Comparison of ENCODE assay signal across 26 mouse cellular contexts in genomic region chr13:24460517-24460916, GRCm38 (mm10).
"Had no signal": no experiment of that assay in that cellular context is flagged by ENCODE, and none has a peak within 500 bp of the region (broad histone marks: within the 10 kb centered on the region; RNA-seq: fewer than 3 reads in every experiment).

No protein-coding gene starts in this region.

- DNase-seq: gastrocnemius, adult 2 months; gastrocnemius, postnatal 10 days; gastrocnemius, postnatal 25 days; heart, adult 2 months; heart, postnatal 10 days; heart, postnatal 4 days; kidney, adult 2 months; kidney, postnatal 10 days; kidney, postnatal 25 days; kidney, postnatal 4 days; liver; liver, postnatal 0 days had no signal

- H3K27me3 ChIP-seq: heart, embryonic 12.5 days; hindbrain, embryonic 12.5 days; intestine, embryonic 15.5 days; liver, embryonic 12.5 days; liver, embryonic 15.5 days had no signal

- H3K4me2 ChIP-seq: heart, embryonic 12.5 days; hindbrain, embryonic 12.5 days; hindbrain, embryonic 14.5 days; intestine, embryonic 15.5 days; limb, embryonic 12.5 days; liver, embryonic 12.5 days; liver, embryonic 15.5 days had no signal

- H3K4me1 ChIP-seq: hindbrain, embryonic 12.5 days; intestine, embryonic 15.5 days; limb, embryonic 10.5 days; limb, embryonic 12.5 days had no signal

- H3K9ac ChIP-seq: heart, embryonic 12.5 days; hindbrain, embryonic 12.5 days; hindbrain, embryonic 14.5 days; intestine, embryonic 15.5 days; limb, embryonic 12.5 days; liver, embryonic 12.5 days; liver, embryonic 15.5 days; liver, postnatal 0 days had no signal

- H3K4me3 ChIP-seq: gastrocnemius, adult 2 months; heart, adult 2 months; heart, embryonic 10.5 days; heart, embryonic 12.5 days; hindbrain, embryonic 10.5 days; hindbrain, embryonic 12.5 days; intestine, embryonic 15.5 days; layer of hippocampus, adult 2 months; left cerebral cortex, adult 2 months; limb, embryonic 10.5 days; limb, embryonic 12.5 days; liver, embryonic 12.5 days; liver, embryonic 15.5 days had no signal

- H3K9me3 ChIP-seq: heart, embryonic 10.5 days; heart, embryonic 12.5 days; hindbrain, embryonic 10.5 days; hindbrain, embryonic 12.5 days; intestine, embryonic 15.5 days; limb, embryonic 10.5 days; limb, embryonic 12.5 days; liver, embryonic 12.5 days; liver, embryonic 15.5 days had no signal

- H3K36me3 ChIP-seq: heart, embryonic 10.5 days; heart, embryonic 12.5 days; hindbrain, embryonic 10.5 days; hindbrain, embryonic 12.5 days; intestine, embryonic 15.5 days; limb, embryonic 10.5 days; limb, embryonic 12.5 days; liver, embryonic 12.5 days; liver, embryonic 15.5 days had no signal

- ATAC-seq: hindbrain, embryonic 16.5 days; inflammation-experienced regulatory T-cells, adult 6 months; intestine, embryonic 15.5 days; liver, embryonic 12.5 days; liver, postnatal 0 days had no signal

- H3K27ac ChIP-seq: gastrocnemius, adult 2 months; heart, adult 2 months; heart, embryonic 10.5 days; hindbrain, embryonic 10.5 days; hindbrain, embryonic 12.5 days; hindbrain, embryonic 14.5 days; intestine, embryonic 15.5 days; layer of hippocampus, adult 2 months; left cerebral cortex, adult 2 months; limb, embryonic 10.5 days; limb, embryonic 12.5 days; liver, embryonic 12.5 days; liver, embryonic 15.5 days had no signal
